Comparison of ENCODE assay signal across 22 mouse cellular contexts in genomic region chr16:30118876-30119275, GRCm38 (mm10).
"Had no signal": no experiment of that assay in that cellular context is flagged by ENCODE, and none has a peak within 500 bp of the region (broad histone marks: within the 10 kb centered on the region; RNA-seq: fewer than 3 reads in every experiment).

No protein-coding gene starts in this region.

- H3K27me3 ChIP-seq: limb, embryonic 15.5 days had no signal

- H3K9me3 ChIP-seq: heart, embryonic 13.5 days; heart, embryonic 15.5 days; hindbrain, embryonic 13.5 days; hindbrain, embryonic 15.5 days; limb, embryonic 13.5 days; limb, embryonic 15.5 days; liver, embryonic 12.5 days had no signal

- H3K9ac ChIP-seq: forebrain, postnatal 0 days; heart, embryonic 13.5 days; heart, embryonic 15.5 days; hindbrain, embryonic 13.5 days; hindbrain, embryonic 15.5 days; limb, embryonic 13.5 days; limb, embryonic 15.5 days; liver, embryonic 12.5 days; liver, embryonic 14.5 days had no signal

- DNase-seq: forebrain, postnatal 0 days; gastrocnemius, postnatal 14 days; gastrocnemius, postnatal 36 days; heart, adult 11 months; heart, adult 2 months; heart, postnatal 14 days; heart, postnatal 36 days; kidney, postnatal 14 days; layer of hippocampus, adult 9-11 months; layer of hippocampus, postnatal 36 days; left cerebral cortex, postnatal 4 days had no signal

- H3K4me2 ChIP-seq: heart, embryonic 11.5 days; heart, embryonic 13.5 days; heart, embryonic 15.5 days; hindbrain, embryonic 13.5 days; hindbrain, embryonic 15.5 days; limb, embryonic 13.5 days; limb, embryonic 15.5 days; liver, embryonic 12.5 days had no signal

- H3K27ac ChIP-seq: heart, adult 2 months; heart, embryonic 13.5 days; heart, embryonic 15.5 days; hindbrain, embryonic 13.5 days; hindbrain, embryonic 15.5 days; hindbrain, postnatal 0 days; limb, embryonic 13.5 days; limb, embryonic 15.5 days; liver, embryonic 12.5 days; liver, embryonic 14.5 days had no signal

- ATAC-seq: forebrain, postnatal 0 days; hindbrain, postnatal 0 days; intestine, embryonic 16.5 days; liver, embryonic 12.5 days had no signal

- H3K4me3 ChIP-seq: heart, adult 2 months; heart, embryonic 13.5 days; heart, embryonic 15.5 days; hindbrain, embryonic 13.5 days; hindbrain, embryonic 15.5 days; limb, embryonic 13.5 days; limb, embryonic 15.5 days; liver, embryonic 12.5 days had no signal

- H3K36me3 ChIP-seq: heart, embryonic 13.5 days; heart, embryonic 15.5 days; hindbrain, embryonic 13.5 days; hindbrain, embryonic 15.5 days; limb, embryonic 13.5 days; limb, embryonic 15.5 days; liver, embryonic 12.5 days had no signal
